Mouse (Mus musculus) urinary bladder, postnatal 10 days (tissue): ENCODE measurements around the gene Map3k20.

Experiments used
- DNase-seq: peaks from one replicate; pipeline ENCODE4 v3.0.0; 2022; ENCODE audit warnings: low spot score

Map3k20 gene

GRCm38 (mm10) chr2:72321591-72321990 lies 36.2 kb downstream of the Map3k20 start:
- no peak for DNase-seq

GRCm38 (mm10) chr2:72322681-72323353 lies 37.4 kb downstream of the Map3k20 start:
- no peak for DNase-seq

GRCm38 (mm10) chr2:72324436-72324835 lies 39.0 kb downstream of the Map3k20 start:
- no peak for DNase-seq

- DNase-seq = no peak
These were observed 41.1 kb downstream of the Map3k20 start for GRCm38 (mm10) chr2:72326491-72326890.

- no peak for DNase-seq
These were observed 43.0 kb downstream of the Map3k20 start for GRCm38 (mm10) chr2:72328435-72328834.

- DNase-seq = no peak
These were observed 45.6 kb downstream of the Map3k20 start for GRCm38 (mm10) chr2:72330955-72331481.

- DNase-seq = no peak
These were observed 46.6 kb downstream of the Map3k20 start for GRCm38 (mm10) chr2:72332067-72332466.

GRCm38 (mm10) chr2:72333210-72333609 lies 47.8 kb downstream of the Map3k20 start:
- DNase-seq = no peak

GRCm38 (mm10) chr2:72336840-72337239 lies 51.4 kb downstream of the Map3k20 start:
- DNase-seq = no peak

- DNase-seq = no peak
These were observed 59.8 kb downstream of the Map3k20 start for GRCm38 (mm10) chr2:72345281-72345680.

- no peak for DNase-seq
These were observed 65.9 kb downstream of the Map3k20 start for GRCm38 (mm10) chr2:72351329-72351728.

- no peak for DNase-seq
These were observed 66.3 kb downstream of the Map3k20 start for GRCm38 (mm10) chr2:72351776-72352175.

- no peak for DNase-seq
These were observed 67.3 kb downstream of the Map3k20 start for GRCm38 (mm10) chr2:72352756-72353155.

GRCm38 (mm10) chr2:72356471-72356870 lies 71.0 kb downstream of the Map3k20 start:
- DNase-seq = no peak

- no peak for DNase-seq
These were observed 76.1 kb downstream of the Map3k20 start for GRCm38 (mm10) chr2:72361572-72361971.

- no peak for DNase-seq
These were observed 78.0 kb downstream of the Map3k20 start for GRCm38 (mm10) chr2:72363449-72363848.

- DNase-seq = no peak
These were observed 80.5 kb downstream of the Map3k20 start for GRCm38 (mm10) chr2:72365930-72366329.

GRCm38 (mm10) chr2:72366503-72366902 lies 81.1 kb downstream of the Map3k20 start:
- no peak for DNase-seq

GRCm38 (mm10) chr2:72367850-72368249 lies 82.4 kb downstream of the Map3k20 start:
- no peak for DNase-seq

GRCm38 (mm10) chr2:72369140-72369600 lies 83.7 kb downstream of the Map3k20 start:
- DNase-seq = no peak

- DNase-seq = no peak
These were observed 86.7 kb downstream of the Map3k20 start for GRCm38 (mm10) chr2:72372136-72372535.

- DNase-seq = no peak
These were observed 88.6 kb downstream of the Map3k20 start for GRCm38 (mm10) chr2:72374076-72374475.

- no peak for DNase-seq
These were observed 90.4 kb downstream of the Map3k20 start for GRCm38 (mm10) chr2:72375877-72376276.

GRCm38 (mm10) chr2:72376946-72377345 lies 91.5 kb downstream of the Map3k20 start:
- DNase-seq = no peak
